Mouse (Mus musculus) macrophage (primary cell): Measurements from ENCODE around the gene Myod1. TPM values are rescaled to one million over a fixed set of nuclear protein-coding genes. Genes with fewer than 3 reads are reported as not detected.

Experiments used
- H3K27ac ChIP-seq: fragments of 350-480 bp; formaldehyde crosslinking; 2 replicates; pipeline ENCODE4 v1.9.0; 2021
- H3K36me3 ChIP-seq: fragments of 350-480 bp; formaldehyde crosslinking; 2 replicates; pipeline ENCODE4 v1.9.0; 2021; ENCODE audit errors: inconsistent target
- H3K4me3 ChIP-seq: fragments of 350-480 bp; formaldehyde crosslinking; 2 replicates; pipeline ENCODE4 v1.9.0; 2021; ENCODE audit errors: inconsistent target
- H3K79me2 ChIP-seq: fragments of 350-480 bp; formaldehyde crosslinking; 2 replicates; pipeline ENCODE4 v1.9.0; 2021; ENCODE audit errors: inconsistent target
- WGBS: methylation state at CpG from one replicate; pipeline ENCODE4 v1.1.7; 2026; ENCODE audit warnings: inconsistent platforms; ENCODE audit not compliant: missing documents; 5-methylcytosine and 5-hydroxymethylcytosine counted together
- polyA plus RNA-seq: library from polyadenylated mRNA; stranded (reverse); fragments of 250-400 nt; gene quantifications from 3 replicates; pipeline ENCODE4 v1.2.4, GENCODE M21; 2018; ENCODE audit warnings: inconsistent platforms
- total RNA-seq, 78 experiments: library from RNA; depleted of rRNA; stranded (reverse); fragments of 250-400 nt; gene quantifications; 1 replicate in 9 of 78; 2 replicates in 24 of 78; 3 replicates in 43 of 78; 4 replicates in 2 of 78; pipeline ENCODE4 v1.2.4; 2018; ENCODE audit warnings: inconsistent platforms in 56 of 78

Gene Myod1
- total RNA-seq (2018; cell fraction: chromatin; rRNA removed) = not detected
- total RNA-seq (2018; cell fraction: cytosol; rRNA removed) = not detected
- not detected for total RNA-seq (2018; cell fraction: nucleus; rRNA removed)
- polyA plus RNA-seq = not detected in 3 replicates

DNA sequence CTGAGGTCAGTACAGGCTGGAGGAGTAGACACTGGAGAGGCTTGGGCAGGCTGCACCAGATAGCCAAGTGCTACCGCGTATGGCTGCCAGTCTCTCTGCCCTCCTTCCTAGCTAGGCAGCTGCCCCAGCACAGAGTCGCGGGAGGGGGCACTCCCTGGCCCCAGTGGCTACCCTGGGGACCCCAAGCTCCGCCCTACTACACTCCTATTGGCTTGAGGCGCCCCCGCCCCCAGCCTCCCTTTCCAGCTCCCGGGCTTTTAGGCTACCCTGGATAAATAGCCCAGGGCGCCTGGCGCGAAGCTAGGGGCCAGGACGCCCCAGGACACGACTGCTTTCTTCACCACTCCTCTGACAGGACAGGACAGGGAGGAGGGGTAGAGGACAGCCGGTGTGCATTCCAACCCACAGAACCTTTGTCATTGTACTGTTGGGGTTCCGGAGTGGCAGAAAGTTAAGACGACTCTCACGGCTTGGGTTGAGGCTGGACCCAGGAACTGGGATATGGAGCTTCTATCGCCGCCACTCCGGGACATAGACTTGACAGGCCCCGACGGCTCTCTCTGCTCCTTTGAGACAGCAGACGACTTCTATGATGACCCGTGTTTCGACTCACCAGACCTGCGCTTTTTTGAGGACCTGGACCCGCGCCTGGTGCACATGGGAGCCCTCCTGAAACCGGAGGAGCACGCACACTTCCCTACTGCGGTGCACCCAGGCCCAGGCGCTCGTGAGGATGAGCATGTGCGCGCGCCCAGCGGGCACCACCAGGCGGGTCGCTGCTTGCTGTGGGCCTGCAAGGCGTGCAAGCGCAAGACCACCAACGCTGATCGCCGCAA is at the start of gene Myod1:
TSS of gene Myod1 (plus strand) at position 303 of the 836 bp plus-strand sequence.
- Histone ChIP-seq H3K27ac (no peak within 1 kb of the TSS), H3K4me3 (no peak within 1 kb of the TSS), H3K36me3 (no peaks in the 10 kb centered on the region), H3K79me2 (no peaks in the 10 kb centered on the region)
- 9% methylated on average over 41 of the region's 44 CpGs for WGBS

DNA sequence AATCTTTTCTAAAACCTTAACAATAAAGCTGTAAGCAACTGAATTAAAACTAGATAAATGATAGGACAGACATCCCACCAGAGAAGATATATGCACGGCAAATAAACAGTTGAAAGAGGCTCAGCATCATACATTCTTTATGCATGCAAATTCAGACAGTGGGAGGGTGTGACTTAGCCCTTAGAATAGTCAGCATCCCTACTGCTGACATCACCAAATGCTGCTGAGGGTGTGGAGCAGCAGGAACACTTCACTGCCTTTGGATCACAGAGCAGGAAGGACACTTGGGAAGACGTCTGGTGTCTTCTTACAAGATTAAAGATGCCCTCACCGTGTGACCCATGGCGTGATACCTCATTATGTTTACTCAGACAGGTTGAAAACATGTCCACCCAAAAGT is 48.4 kb upstream of the Myod1 start:
- no peaks in the 10 kb centered on the region for H3K79me2 ChIP-seq
- no peaks in the 10 kb centered on the region for H3K36me3 ChIP-seq
- 74% methylated on average over 4 of the region's 4 CpGs for WGBS
- no peak overlapping the region for H3K4me3 ChIP-seq
- H3K27ac ChIP-seq = no peak overlapping the region

DNA sequence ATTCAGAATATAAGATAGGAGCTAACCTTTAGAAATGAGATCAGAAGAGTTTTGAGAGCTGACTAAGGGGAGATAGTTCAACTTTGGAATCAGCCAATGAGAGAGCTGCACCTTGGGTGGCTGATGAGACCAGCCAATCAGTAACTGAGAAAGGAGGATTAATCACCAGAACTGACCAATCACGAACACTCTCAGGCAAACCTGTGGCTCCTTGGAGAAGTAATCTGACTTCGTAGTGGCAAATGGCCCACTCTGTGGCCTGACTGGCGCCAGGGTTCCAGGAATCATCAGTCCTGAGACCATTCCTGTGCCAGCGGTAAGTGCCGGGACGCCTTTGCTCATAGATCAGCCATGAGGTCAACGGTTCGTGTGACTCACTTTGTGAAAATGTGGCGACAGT is 38.9 kb upstream of the Myod1 start:
- Histone ChIP-seq H3K27ac (no peak overlapping the region), H3K4me3 (no peak overlapping the region), H3K36me3 (no peaks in the 10 kb centered on the region), H3K79me2 (no peaks in the 10 kb centered on the region)
- 87% methylated on average over 9 of the region's 9 CpGs for WGBS

DNA sequence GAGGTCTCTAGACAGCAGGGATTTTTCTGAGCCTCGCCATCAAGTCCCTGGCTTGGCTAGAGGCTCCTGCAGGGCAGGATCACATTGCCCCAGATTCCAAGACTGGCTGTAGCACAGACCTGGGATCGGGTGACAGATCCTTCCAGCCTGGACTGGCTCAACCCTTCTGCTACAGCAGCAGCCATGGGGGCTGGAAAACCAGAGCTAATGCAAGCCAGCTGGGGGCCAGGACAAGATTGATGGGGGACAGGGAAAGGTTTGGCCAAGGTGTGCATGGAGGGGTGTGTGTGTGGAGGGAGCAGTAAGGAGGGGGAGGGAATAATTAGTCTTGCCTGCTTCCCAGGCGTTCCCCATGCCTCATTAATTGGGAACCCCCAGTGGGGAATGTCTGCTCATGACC is 36.5 kb upstream of the Myod1 start:
- Histone ChIP-seq H3K27ac (no peak overlapping the region), H3K4me3 (no peak overlapping the region), H3K79me2 (no peaks in the 10 kb centered on the region), H3K36me3 (no peaks in the 10 kb centered on the region)
- WGBS = 55% methylated on average over 3 of the region's 3 CpGs

DNA sequence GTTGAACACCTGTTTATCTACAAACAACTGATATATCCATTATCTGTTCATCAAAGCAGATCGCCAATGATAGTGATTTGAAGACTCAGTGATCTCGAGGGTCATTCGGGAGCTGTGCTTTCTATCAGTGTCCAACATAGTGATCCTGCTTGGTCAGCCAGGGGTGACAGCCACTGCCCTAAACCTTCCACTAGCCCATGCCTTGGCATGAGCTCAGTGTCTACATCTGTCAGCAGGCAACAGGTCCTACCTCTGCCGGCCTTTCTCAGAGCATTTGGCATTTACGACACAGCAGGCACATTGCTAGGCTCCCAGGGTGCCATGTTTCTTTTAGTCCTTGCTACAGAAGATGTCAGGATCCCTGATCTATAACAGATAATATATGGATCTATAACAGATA is 36.0 kb upstream of the Myod1 start:
- Histone ChIP-seq H3K79me2 (no peaks in the 10 kb centered on the region), H3K36me3 (no peaks in the 10 kb centered on the region), H3K27ac (no peak overlapping the region), H3K4me3 (no peak overlapping the region)
- WGBS = 92% methylated on average over 5 of the region's 5 CpGs

DNA sequence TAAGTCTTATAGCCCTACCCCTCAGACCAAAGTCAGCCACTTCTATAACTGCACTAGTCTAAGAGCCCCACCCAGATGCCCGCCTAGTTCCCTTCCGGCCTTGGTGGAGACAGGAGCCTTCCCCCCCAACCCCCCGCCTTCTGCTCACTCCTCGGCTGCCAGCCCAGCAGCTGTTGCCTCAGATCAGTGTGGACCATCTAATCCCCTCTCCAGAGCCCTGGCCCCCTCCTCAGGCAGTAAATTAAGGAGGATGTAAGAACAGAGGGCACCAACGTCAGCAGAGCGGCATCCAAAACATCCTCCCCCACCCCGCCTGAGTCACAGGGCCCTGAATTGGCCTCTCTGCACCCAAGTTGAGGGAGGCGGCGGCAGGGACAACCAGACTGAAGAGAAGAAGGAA is 34.8 kb upstream of the Myod1 start:
- 92% methylated on average over 8 of the region's 9 CpGs for WGBS
- no peaks in the 10 kb centered on the region for H3K36me3 ChIP-seq

DNA sequence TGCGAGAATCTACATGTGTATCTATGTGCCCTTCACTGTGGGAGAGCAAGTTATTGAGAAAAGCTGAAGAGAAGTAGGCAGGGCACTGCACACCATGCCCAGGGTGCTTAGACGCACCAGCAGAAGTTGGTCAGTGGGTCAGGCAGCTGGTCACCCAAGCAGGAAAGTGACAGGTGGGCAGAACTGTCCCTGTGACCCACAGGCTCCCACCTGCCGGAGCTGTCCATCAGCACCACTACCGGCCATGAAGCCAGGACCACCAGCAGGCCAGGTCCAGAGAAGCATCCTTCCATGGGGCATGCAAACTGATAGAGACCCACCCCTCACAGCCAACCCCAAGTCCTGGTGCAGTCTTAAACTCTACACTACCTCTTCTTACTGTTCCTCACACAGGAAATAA is 28.6 kb upstream of the Myod1 start:
- Histone ChIP-seq H3K79me2 (no peaks in the 10 kb centered on the region), H3K4me3 (no peak overlapping the region), H3K36me3 (no peaks in the 10 kb centered on the region), H3K27ac (no peak overlapping the region)
- 59% methylated on average over 4 of the region's 4 CpGs for WGBS

More for the DNA sequence above, 34.8 kb upstream of the Myod1 start:
- H3K27ac ChIP-seq = no peak overlapping the region
- no peak overlapping the region for H3K4me3 ChIP-seq
- H3K79me2 ChIP-seq = no peaks in the 10 kb centered on the region

DNA sequence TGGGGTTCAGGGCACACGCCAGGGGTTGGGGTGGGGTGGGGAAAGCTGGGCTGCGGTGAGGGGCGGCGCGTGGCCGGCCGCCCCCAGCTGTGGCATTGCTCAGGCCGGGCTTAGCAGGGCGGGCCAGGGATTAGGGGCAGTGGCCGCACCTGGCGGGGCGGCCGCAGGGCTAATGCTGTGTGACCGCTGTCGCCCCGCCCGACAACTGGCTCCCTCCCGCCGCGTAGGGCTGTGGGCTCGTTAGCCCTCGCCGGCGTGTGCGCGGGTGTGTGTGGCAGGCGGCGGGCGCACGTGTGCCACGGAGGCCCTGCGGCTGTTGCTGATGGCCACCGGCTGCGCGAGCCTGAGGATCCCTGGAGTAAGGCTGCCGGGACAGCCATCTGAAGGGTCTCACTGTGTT is 27.5 kb upstream of the Myod1 start:
- WGBS = 14% methylated on average over 36 of the region's 36 CpGs
- Histone ChIP-seq H3K4me3 (no peak overlapping the region), H3K36me3 (no peaks in the 10 kb centered on the region), H3K79me2 (no peaks in the 10 kb centered on the region), H3K27ac (no peak overlapping the region)

DNA sequence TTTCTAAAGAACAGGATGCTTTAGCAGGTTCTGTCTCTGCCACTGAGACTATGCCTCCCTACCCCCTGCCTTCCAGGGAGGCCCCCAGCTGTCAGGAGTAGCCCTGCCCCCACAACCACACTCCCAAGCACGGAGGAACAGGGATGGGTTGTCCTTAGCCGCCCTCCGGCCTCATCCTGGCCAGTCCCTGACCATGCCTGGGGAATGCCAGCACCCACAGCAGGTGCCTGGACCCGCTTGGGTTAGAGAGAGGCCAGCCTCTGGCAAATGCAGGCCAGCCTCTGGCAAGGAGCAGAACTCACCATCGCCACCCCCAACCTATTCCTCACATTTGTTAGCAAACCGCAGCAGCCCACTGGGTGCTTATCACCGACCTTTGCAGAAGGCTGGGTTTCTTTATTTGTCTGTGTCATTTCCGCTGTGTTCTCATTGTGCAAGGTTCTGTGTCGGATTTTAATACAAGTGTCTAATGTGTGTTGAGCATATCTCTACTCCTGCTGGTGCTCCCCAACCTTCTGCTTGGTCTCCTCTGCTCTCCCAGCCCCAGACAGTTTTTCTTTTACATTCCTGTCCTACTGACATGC is 26.1 kb upstream of the Myod1 start:
- 59% methylated on average over 8 of the region's 9 CpGs for WGBS
- Histone ChIP-seq H3K79me2 (no peaks in the 10 kb centered on the region), H3K27ac (no peak overlapping the region), H3K4me3 (no peak overlapping the region), H3K36me3 (no peaks in the 10 kb centered on the region)

DNA sequence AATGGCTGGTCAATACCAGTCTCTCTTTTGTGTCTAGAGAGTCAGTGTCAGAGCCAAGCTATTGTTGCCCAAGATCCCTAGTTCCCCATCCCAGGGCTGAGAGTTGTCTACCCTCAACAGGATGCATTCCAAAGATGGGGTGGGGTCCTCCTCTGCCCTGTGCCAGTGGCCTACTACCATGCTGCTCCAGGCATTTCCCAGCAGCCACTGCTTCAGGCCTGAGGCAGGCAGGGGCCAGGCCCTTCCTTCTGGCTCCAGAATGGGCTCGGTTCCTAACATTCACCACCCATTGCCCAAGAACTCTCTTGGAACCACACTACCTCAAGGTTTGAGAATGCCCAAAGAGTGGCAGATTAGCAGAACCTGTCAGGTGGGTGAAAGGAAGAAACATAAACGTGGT is 23.5 kb upstream of the Myod1 start:
- H3K4me3 ChIP-seq = no peak overlapping the region
- no peaks in the 10 kb centered on the region for H3K36me3 ChIP-seq
- no peaks in the 10 kb centered on the region for H3K79me2 ChIP-seq
- 71% methylated on average over 2 of the region's 2 CpGs for WGBS
- no peak overlapping the region for H3K27ac ChIP-seq

DNA sequence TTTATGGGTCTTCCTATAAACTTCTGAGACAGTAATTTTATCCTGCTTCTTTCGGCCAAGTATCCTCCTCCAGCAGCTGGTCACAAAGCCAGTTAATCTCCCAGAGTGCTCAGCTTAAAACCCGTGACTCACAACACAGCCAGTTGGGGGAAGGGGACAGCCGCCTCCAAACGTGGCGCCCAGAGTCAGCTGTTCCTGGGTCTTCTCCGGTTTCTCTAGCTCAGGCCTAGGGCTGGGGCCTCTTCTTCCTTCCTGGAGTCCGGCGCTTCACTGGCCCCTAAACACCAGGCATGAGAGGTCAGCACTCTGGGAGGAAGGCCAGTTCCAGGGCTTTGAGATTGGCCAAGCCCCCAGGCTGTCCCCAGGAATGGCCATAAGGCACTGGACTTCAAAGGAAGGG is 23.1 kb upstream of the Myod1 start:
- Histone ChIP-seq H3K4me3 (no peak overlapping the region), H3K36me3 (no peaks in the 10 kb centered on the region), H3K79me2 (no peaks in the 10 kb centered on the region), H3K27ac (no peak overlapping the region)
- WGBS = 64% methylated on average over 8 of the region's 8 CpGs

DNA sequence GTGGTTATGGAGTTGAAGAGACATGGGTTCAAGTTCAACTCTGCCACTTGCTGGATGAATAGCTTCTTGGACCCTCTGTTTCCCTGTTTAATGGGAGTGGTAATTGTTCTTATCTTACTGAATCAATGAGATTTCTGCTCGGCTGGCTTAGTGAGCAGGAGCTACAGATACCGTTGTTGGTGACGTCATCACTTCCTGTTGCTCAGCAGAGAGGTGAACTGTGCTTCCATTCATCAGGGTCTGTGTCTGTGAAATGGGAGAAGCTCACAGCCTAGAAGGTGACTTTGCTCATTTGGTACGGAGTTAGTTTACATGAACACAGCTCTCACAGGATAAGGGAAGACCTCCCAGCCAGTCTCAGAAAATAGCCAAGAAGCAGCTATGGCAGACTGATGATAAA is 22.4 kb upstream of the Myod1 start:
- WGBS = 19% methylated on average over 4 of the region's 4 CpGs
- Histone ChIP-seq H3K4me3 (no peak overlapping the region), H3K79me2 (no peaks in the 10 kb centered on the region), H3K36me3 (no peaks in the 10 kb centered on the region), H3K27ac (no peak overlapping the region)

DNA sequence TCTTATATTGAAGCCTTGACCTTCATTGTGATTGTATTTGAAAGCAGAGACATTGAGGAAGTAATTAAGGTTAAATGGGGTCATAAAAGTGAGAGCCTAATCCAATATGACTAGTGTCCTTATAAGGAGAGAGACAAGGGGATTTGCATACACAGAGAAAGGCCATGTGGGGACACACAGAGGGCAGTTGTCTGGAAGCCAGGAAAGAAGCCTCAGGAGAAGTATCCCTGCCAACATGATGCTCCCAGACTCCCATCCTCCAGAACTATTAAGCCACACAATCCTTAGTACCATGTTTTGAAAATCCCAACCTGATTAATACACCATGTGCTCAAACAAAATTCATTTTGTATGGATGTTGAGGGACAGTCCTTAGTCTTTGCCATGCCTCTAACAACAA is 14.5 kb upstream of the Myod1 start:
- Histone ChIP-seq H3K27ac (no peak overlapping the region), H3K79me2 (no peaks in the 10 kb centered on the region), H3K36me3 (no peaks in the 10 kb centered on the region), H3K4me3 (no peak overlapping the region)

DNA sequence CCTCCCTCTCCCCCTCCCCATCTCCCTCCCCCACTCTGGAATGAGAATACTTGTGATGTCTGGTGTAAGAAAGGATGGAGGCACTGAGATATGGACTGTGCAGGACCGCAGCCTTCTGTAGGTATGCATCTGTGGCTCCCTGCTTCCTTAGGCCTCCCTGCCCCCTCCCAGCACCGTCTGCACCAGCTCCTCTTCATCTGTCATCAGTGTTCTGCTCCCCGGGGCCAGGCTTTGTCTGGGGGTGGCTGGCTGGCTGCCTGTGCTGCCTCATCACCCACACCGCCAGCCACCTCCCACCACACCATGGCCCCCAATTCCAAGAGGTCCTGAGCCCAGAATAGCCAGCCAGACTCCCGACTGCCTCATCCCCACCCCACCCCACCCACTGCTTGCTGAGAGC is 12.1 kb upstream of the Myod1 start:
- no peak overlapping the region for H3K27ac ChIP-seq
- WGBS = 82% methylated on average over 5 of the region's 5 CpGs
- no peaks in the 10 kb centered on the region for H3K36me3 ChIP-seq
- H3K4me3 ChIP-seq = no peak overlapping the region
- no peaks in the 10 kb centered on the region for H3K79me2 ChIP-seq

DNA sequence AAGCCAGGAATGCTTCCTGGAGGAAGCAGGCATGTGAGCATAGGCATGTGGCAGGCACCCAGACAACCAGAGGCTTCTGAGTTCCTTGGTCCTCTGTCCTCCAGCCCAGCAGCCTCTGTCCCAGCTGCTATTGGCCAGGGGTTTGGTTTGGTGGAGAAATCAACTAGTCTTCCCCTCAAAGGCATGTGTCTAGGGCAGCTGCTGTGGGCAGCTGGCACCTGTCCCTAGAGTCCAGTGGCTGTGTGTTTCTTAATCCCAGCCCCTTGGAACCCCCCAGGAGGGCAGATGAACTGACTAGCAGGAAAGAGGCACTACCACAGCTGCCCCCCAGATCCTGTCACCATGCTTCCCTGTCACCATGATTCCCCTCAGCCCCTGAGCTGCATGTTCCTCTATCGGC is 10.5 kb upstream of the Myod1 start:
- Histone ChIP-seq H3K4me3 (no peak overlapping the region), H3K27ac (no peak overlapping the region), H3K79me2 (no peaks in the 10 kb centered on the region), H3K36me3 (no peaks in the 10 kb centered on the region)
- WGBS = 92% methylated on average over 1 of the region's 1 CpGs
